Mouse (Mus musculus) stomach, embryonic 16.5 days (tissue): Measurements from ENCODE around the gene Sap30bp. TPM values are rescaled to one million over a fixed set of nuclear protein-coding genes. Genes with fewer than 3 reads are reported as not detected.

Experiments used
- ATAC-seq: fragments of 200-750 bp; cut with Nextera tagmentation; 2 replicates; pipeline ENCODE4 v1.8.0; 2017; ENCODE audit warnings: moderate number of reproducible peaks, moderate TSS enrichment; ENCODE audit not compliant: insufficient read depth, low FRiP score
- H3K27ac ChIP-seq: fragments of 300-500 bp; sonication (generic); 2 replicates; pipeline ENCODE4 v1.5.1; 2014; ENCODE audit warnings: low read length
- H3K27me3 ChIP-seq: fragments of 300-500 bp; sonication (generic); 2 replicates; pipeline ENCODE4 v1.6.1; 2014; ENCODE audit warnings: low read length, control low read depth, mixed read lengths; ENCODE audit not compliant: control insufficient read depth, insufficient read depth
- H3K36me3 ChIP-seq: fragments of 300-500 bp; sonication (generic); 2 replicates; pipeline ENCODE4 v1.6.1; 2014; ENCODE audit warnings: low read length; ENCODE audit not compliant: control insufficient read depth, insufficient read depth
- H3K4me1 ChIP-seq: fragments of 300-500 bp; sonication (generic); 2 replicates; pipeline ENCODE4 v1.6.1; 2014; ENCODE audit warnings: low read length, control low read depth, mixed read lengths; ENCODE audit not compliant: control insufficient read depth, insufficient read depth
- H3K4me2 ChIP-seq: fragments of 300-500 bp; sonication (generic); 2 replicates; pipeline ENCODE4 v1.6.1; 2014; ENCODE audit warnings: low read depth, low read length, mixed read lengths
- H3K4me3 ChIP-seq: fragments of 300-500 bp; sonication (generic); replicated peaks from 2 replicates; pipeline ENCODE4 v1.5.1; 2014; ENCODE audit warnings: mild to moderate bottlenecking, low read length
- H3K9ac ChIP-seq: fragments of 300-500 bp; sonication (generic); 2 replicates; pipeline ENCODE4 v1.6.1; 2014; ENCODE audit warnings: low read length
- H3K9me3 ChIP-seq: fragments of 300-500 bp; sonication (generic); replicated peaks from 2 replicates; pipeline ENCODE4 v1.6.1; 2016; ENCODE audit warnings: low read length, control low read depth; ENCODE audit not compliant: control insufficient read depth
- WGBS: fragments of 180-500 bp; shearing (Covaris S2); extraction: QIAGEN DNeasy Blood & Tissue Kit; methylation state at CpG from one replicate; pipeline ENCODE4 v1.1.7; 2014; 5-methylcytosine and 5-hydroxymethylcytosine counted together
- polyA plus RNA-seq: library from polyadenylated mRNA; unstranded; fragments of >200 nt; fragmentation: Nextera tagmentation; extraction: Ambion mirVana; gene quantifications from 2 replicates; pipeline ENCODE4 v1.2.1, GENCODE M21; 2015

The Sap30bp gene
- polyA plus RNA-seq, 1 experiment from 2014 or later = 32.0 TPM

GRCm38 (mm10) chr11:115904231-115904955, 28.7 kb upstream of the Sap30bp start:
- Histone ChIP-seq H3K27me3 (no peaks in the 10 kb centered on the region), H3K9me3 (no peaks in the 10 kb centered on the region), H3K9ac (peak overlapping the region; percentile 60), H3K27ac (peak overlapping the region; percentile 93), H3K36me3 (no peaks in the 10 kb centered on the region), H3K4me2 (no peak overlapping the region), H3K4me3 (no peak overlapping the region), H3K4me1 (peaks cover 56% of the 10 kb centered on the region)
- no peak for ATAC-seq
- WGBS = 60% methylated on average over 8 of the region's 8 CpGs

GRCm38 (mm10) chr11:115904956-115905790, 27.9 kb upstream of the Sap30bp start:
- 49% methylated on average over 16 of the region's 16 CpGs for WGBS
- H3K4me1 ChIP-seq = peaks cover 49% of the 10 kb centered on the region
- H3K4me3 ChIP-seq = peak overlapping the region; percentile 17
- ATAC-seq = peak; percentile 47; the same call in 1 of the 2 replicates
- no peaks in the 10 kb centered on the region for H3K27me3 ChIP-seq
- H3K27ac ChIP-seq = peak overlapping the region; percentile 93
- no peaks in the 10 kb centered on the region for H3K36me3 ChIP-seq
- H3K4me2 ChIP-seq = peak overlapping the region; percentile 31; the same call in 1 of the 2 replicates
- H3K9me3 ChIP-seq = no peaks in the 10 kb centered on the region
- peak overlapping the region; percentile 60 for H3K9ac ChIP-seq

GRCm38 (mm10) chr11:115906116-115906515, 27.0 kb upstream of the Sap30bp start:
- H3K4me2 ChIP-seq = no peak overlapping the region
- peak overlapping the region; percentile 93 for H3K27ac ChIP-seq
- peaks cover 45% of the 10 kb centered on the region for H3K4me1 ChIP-seq
- no peaks in the 10 kb centered on the region for H3K9me3 ChIP-seq
- no peak for ATAC-seq
- no peaks in the 10 kb centered on the region for H3K36me3 ChIP-seq
- no peaks in the 10 kb centered on the region for H3K27me3 ChIP-seq
- no peak overlapping the region for H3K4me3 ChIP-seq
- H3K9ac ChIP-seq = peak overlapping the region; percentile 60; the same call in 1 of the 2 replicates
- WGBS = 74% methylated on average over 3 of the region's 3 CpGs

GRCm38 (mm10) chr11:115906521-115906920, 26.6 kb upstream of the Sap30bp start:
- Histone ChIP-seq H3K9ac (no peak overlapping the region), H3K27me3 (no peaks in the 10 kb centered on the region), H3K36me3 (no peaks in the 10 kb centered on the region), H3K4me1 (peaks cover 47% of the 10 kb centered on the region), H3K27ac (peak overlapping the region; percentile 25), H3K9me3 (no peaks in the 10 kb centered on the region), H3K4me3 (no peak overlapping the region), H3K4me2 (no peak overlapping the region)
- WGBS = 83% methylated on average over 5 of the region's 5 CpGs
- no peak for ATAC-seq

GRCm38 (mm10) chr11:115911134-115911561, 21.9 kb upstream of the Sap30bp start:
- Histone ChIP-seq H3K4me2 (0 out of 2 replicates have a peak overlapping the region, but pooled peaks have one; percentile 8), H3K27me3 (no peaks in the 10 kb centered on the region), H3K27ac (peak overlapping the region; percentile 91), H3K4me3 (no peak overlapping the region), H3K9me3 (no peaks in the 10 kb centered on the region), H3K36me3 (no peaks in the 10 kb centered on the region), H3K9ac (0 out of 2 replicates have a peak overlapping the region, but pooled peaks have one; percentile 11), H3K4me1 (peaks cover 5% of the 10 kb centered on the region; the same call in 1 of the 2 replicates)
- 56% methylated on average over 5 of the region's 5 CpGs for WGBS
- ATAC-seq = peak; percentile 70

GRCm38 (mm10) chr11:115911632-115912376, 21.3 kb upstream of the Sap30bp start, which contains the start of gene Smim6:
Gene Smim6 (plus strand): TSS chr11:115912017.
- Histone ChIP-seq H3K27ac (peak within 1 kb of the TSS; percentile 91), H3K36me3 (no peaks in the 10 kb centered on the region), H3K4me2 (peak within 1 kb of the TSS; percentile 48), H3K4me1 (peaks cover 5% of the 10 kb centered on the region; the same call in 1 of the 2 replicates), H3K9ac (peak within 1 kb of the TSS; percentile 69), H3K4me3 (peak within 1 kb of the TSS; percentile 41), H3K27me3 (no peaks in the 10 kb centered on the region), H3K9me3 (no peaks in the 10 kb centered on the region)
- WGBS = 55% methylated on average over 11 of the region's 11 CpGs
- ATAC-seq = peak; percentile 92

GRCm38 (mm10) chr11:115916579-115916978, 16.5 kb upstream of the Sap30bp start:
- Histone ChIP-seq H3K27me3 (no peaks in the 10 kb centered on the region), H3K27ac (no peak overlapping the region), H3K4me1 (no peaks in the 10 kb centered on the region; the same call in 1 of the 2 replicates), H3K9ac (no peak overlapping the region), H3K4me2 (no peak overlapping the region), H3K4me3 (no peak overlapping the region), H3K36me3 (no peaks in the 10 kb centered on the region), H3K9me3 (no peaks in the 10 kb centered on the region)
- WGBS = 91% methylated on average over 4 of the region's 4 CpGs
- no peak for ATAC-seq

- no peaks in the 10 kb centered on the region for H3K27me3 ChIP-seq
- no peak overlapping the region for H3K9ac ChIP-seq
- no peak overlapping the region for H3K4me2 ChIP-seq
- H3K36me3 ChIP-seq = no peaks in the 10 kb centered on the region
- no peak overlapping the region for H3K27ac ChIP-seq
- H3K9me3 ChIP-seq = no peaks in the 10 kb centered on the region
- no peak for ATAC-seq
- WGBS = 74% methylated on average over 5 of the region's 5 CpGs
- H3K4me3 ChIP-seq = no peak overlapping the region
- H3K4me1 ChIP-seq = no peaks in the 10 kb centered on the region
Observed at GRCm38 (mm10) chr11:115918637-115919036, 14.4 kb upstream of the Sap30bp start.
